Mouse (Mus musculus) neural tube, embryonic 13.5 days (tissue): Measurements from ENCODE around the gene Ocrl. TPM values are rescaled to one million over a fixed set of nuclear protein-coding genes. Genes with fewer than 3 reads are reported as not detected.

Experiments used
- ATAC-seq: fragments of 200-750 bp; cut with Nextera tagmentation; 2 replicates; pipeline ENCODE4 v1.8.0; 2017; ENCODE audit warnings: low read depth, mild to moderate bottlenecking, moderate TSS enrichment, moderate library complexity
- H3K27ac ChIP-seq: fragments of 300-500 bp; sonication (generic); replicated peaks from 2 replicates; pipeline ENCODE4 v1.5.1; 2015; ENCODE audit warnings: moderate library complexity, mild to moderate bottlenecking, inconsistent platforms
- H3K27me3 ChIP-seq: fragments of 300-500 bp; sonication (generic); 2 replicates; pipeline ENCODE4 v1.6.1; 2015; ENCODE audit warnings: mild to moderate bottlenecking, inconsistent platforms
- H3K36me3 ChIP-seq: fragments of 300-500 bp; sonication (generic); 2 replicates; pipeline ENCODE4 v1.6.1; 2015; ENCODE audit warnings: mild to moderate bottlenecking, inconsistent platforms
- H3K4me1 ChIP-seq: fragments of 300-500 bp; sonication (generic); replicated peaks from 2 replicates; pipeline ENCODE4 v1.6.1; 2015; ENCODE audit warnings: inconsistent platforms
- H3K4me2 ChIP-seq: fragments of 300-500 bp; sonication (generic); 2 replicates; pipeline ENCODE4 v1.6.1; 2015; ENCODE audit warnings: inconsistent platforms, mild to moderate bottlenecking, moderate library complexity
- H3K4me3 ChIP-seq: fragments of 300-500 bp; sonication (generic); 2 replicates; pipeline ENCODE4 v1.5.1; 2015; ENCODE audit warnings: mild to moderate bottlenecking, inconsistent platforms
- H3K9ac ChIP-seq: fragments of 300-500 bp; sonication (generic); 2 replicates; pipeline ENCODE4 v1.6.1; 2015; ENCODE audit warnings: moderate library complexity, mild to moderate bottlenecking, inconsistent platforms
- H3K9me3 ChIP-seq: fragments of 300-500 bp; sonication (generic); 2 replicates; pipeline ENCODE4 v1.6.1; 2016; ENCODE audit warnings: inconsistent platforms
- WGBS: fragments of 180-500 bp; shearing (Covaris S2); methylation state at CpG from one replicate; pipeline ENCODE4 v1.1.7; 2015; 5-methylcytosine and 5-hydroxymethylcytosine counted together
- polyA plus RNA-seq: library from polyadenylated mRNA; unstranded; fragments of >200 nt; fragmentation: Nextera tagmentation; extraction: Ambion mirVana; gene quantifications from 2 replicates; pipeline ENCODE4 v1.2.1, GENCODE M21; 2015

Gene Ocrl
- polyA plus RNA-seq, result 26.5 and 27.0 TPM in 2 replicates

- 9% methylated on average over 18 of the region's 35 CpGs for WGBS
- peaks cover 11% of the 10 kb centered on the region for H3K4me1 ChIP-seq
- no peaks in the 10 kb centered on the region for H3K27me3 ChIP-seq
- H3K9ac ChIP-seq, result peak within 1 kb of the TSS; percentile 86
- H3K27ac ChIP-seq, result peak within 1 kb of the TSS; percentile 83
- peak; percentile 95 for ATAC-seq
- H3K36me3 ChIP-seq, result no peaks in the 10 kb centered on the region
- H3K4me2 ChIP-seq, result peak within 1 kb of the TSS; percentile 62
- H3K4me3 ChIP-seq, result peak within 1 kb of the TSS; percentile 63
- H3K9me3 ChIP-seq, result no peaks in the 10 kb centered on the region
These were observed at the start of gene Ocrl for GRCm38 (mm10) chrX:47912306-47912792. Ocrl (plus strand) TSS chrX:47912387.

- H3K9ac ChIP-seq, result no peak overlapping the region
- 29% methylated on average over 2 of the region's 2 CpGs for WGBS
These were observed 32.1 kb upstream of the Ocrl start for GRCm38 (mm10) chrX:47880052-47880451.

GRCm38 (mm10) chrX:47882813-47883212, 29.4 kb upstream of the Ocrl start:
- Histone ChIP-seq H3K36me3 (peaks cover 5% of the 10 kb centered on the region), H3K9me3 (no peaks in the 10 kb centered on the region), H3K4me2 (no peak overlapping the region), H3K4me3 (no peak overlapping the region), H3K27me3 (no peaks in the 10 kb centered on the region), H3K9ac (no peak overlapping the region), H3K27ac (no peak overlapping the region), H3K4me1 (no peaks in the 10 kb centered on the region)
- no peak for ATAC-seq
- WGBS, result 79% methylated on average over 6 of the region's 6 CpGs

More at GRCm38 (mm10) chrX:47880052-47880451, 32.1 kb upstream of the Ocrl start:
- H3K9me3 ChIP-seq, result no peaks in the 10 kb centered on the region
- H3K27ac ChIP-seq, result no peak overlapping the region
- no peak overlapping the region for H3K4me3 ChIP-seq
- H3K4me1 ChIP-seq, result no peaks in the 10 kb centered on the region
- ATAC-seq, result no peak
- no peaks in the 10 kb centered on the region for H3K27me3 ChIP-seq
- H3K36me3 ChIP-seq, result peaks cover 5% of the 10 kb centered on the region
- H3K4me2 ChIP-seq, result no peak overlapping the region

GRCm38 (mm10) chrX:47887401-47887800, 24.8 kb upstream of the Ocrl start:
- ATAC-seq, result no peak
- 73% methylated on average over 2 of the region's 2 CpGs for WGBS

GRCm38 (mm10) chrX:47891243-47891906, 20.8 kb upstream of the Ocrl start:
- Histone ChIP-seq H3K9me3 (no peaks in the 10 kb centered on the region), H3K36me3 (no peaks in the 10 kb centered on the region), H3K27ac (peak overlapping the region; percentile 86), H3K4me1 (no peaks in the 10 kb centered on the region), H3K27me3 (no peaks in the 10 kb centered on the region), H3K4me2 (peak overlapping the region; percentile 58), H3K4me3 (peak overlapping the region; percentile 61), H3K9ac (peak overlapping the region; percentile 83)
- 26% methylated on average over 11 of the region's 12 CpGs for WGBS
- ATAC-seq, result peak; percentile 26; the same call in 1 of the 2 replicates

More at GRCm38 (mm10) chrX:47887401-47887800, 24.8 kb upstream of the Ocrl start:
- Histone ChIP-seq H3K4me1 (no peaks in the 10 kb centered on the region), H3K27ac (no peak overlapping the region), H3K27me3 (no peaks in the 10 kb centered on the region), H3K9ac (no peak overlapping the region), H3K36me3 (peaks cover 5% of the 10 kb centered on the region), H3K4me3 (no peak overlapping the region), H3K4me2 (no peak overlapping the region), H3K9me3 (no peaks in the 10 kb centered on the region)

GRCm38 (mm10) chrX:47891907-47892430, 20.2 kb upstream of the Ocrl start:
- H3K36me3 ChIP-seq, result no peaks in the 10 kb centered on the region
- ATAC-seq, result peak; percentile 91
- H3K4me3 ChIP-seq, result peak overlapping the region; percentile 61
- 23% methylated on average over 19 of the region's 36 CpGs for WGBS
- no peaks in the 10 kb centered on the region for H3K27me3 ChIP-seq
- H3K9me3 ChIP-seq, result no peaks in the 10 kb centered on the region
- H3K27ac ChIP-seq, result peak overlapping the region; percentile 86
- H3K9ac ChIP-seq, result peak overlapping the region; percentile 83
- peak overlapping the region; percentile 58 for H3K4me2 ChIP-seq
- no peaks in the 10 kb centered on the region for H3K4me1 ChIP-seq

GRCm38 (mm10) chrX:47892431-47893024, 19.7 kb upstream of the Ocrl start, which contains the start of gene Smarca1:
Smarca1 (minus strand) TSS chrX:47892974.
- ATAC-seq, result peak; percentile 83
- H3K27ac ChIP-seq, result peak within 1 kb of the TSS; percentile 86
- no peaks in the 10 kb centered on the region for H3K9me3 ChIP-seq
- H3K9ac ChIP-seq, result peak within 1 kb of the TSS; percentile 83
- peak within 1 kb of the TSS; percentile 61 for H3K4me3 ChIP-seq
- H3K27me3 ChIP-seq, result no peaks in the 10 kb centered on the region
- no peaks in the 10 kb centered on the region for H3K36me3 ChIP-seq
- peak within 1 kb of the TSS; percentile 58 for H3K4me2 ChIP-seq
- no peaks in the 10 kb centered on the region for H3K4me1 ChIP-seq
- 29% methylated on average over 13 of the region's 17 CpGs for WGBS

- 0 out of 2 replicates have a peak, but pooled peaks have one; percentile 22 for ATAC-seq
These were observed 836 bp downstream of the Ocrl start for GRCm38 (mm10) chrX:47912904-47913542.

GRCm38 (mm10) chrX:47913543-47913938, 1.4 kb downstream of the Ocrl start:
- Histone ChIP-seq H3K27me3 (no peaks in the 10 kb centered on the region), H3K4me3 (no peak overlapping the region), H3K27ac (no peak overlapping the region), H3K9me3 (no peaks in the 10 kb centered on the region), H3K9ac (no peak overlapping the region), H3K4me2 (peak overlapping the region; percentile 62), H3K4me1 (peaks cover 11% of the 10 kb centered on the region), H3K36me3 (no peaks in the 10 kb centered on the region)
- WGBS, result 74% methylated on average over 7 of the region's 7 CpGs
- ATAC-seq, result no peak

More at GRCm38 (mm10) chrX:47912904-47913542, 836 bp downstream of the Ocrl start:
- H3K36me3 ChIP-seq, result no peaks in the 10 kb centered on the region
- no peak overlapping the region for H3K27ac ChIP-seq
- H3K9me3 ChIP-seq, result no peaks in the 10 kb centered on the region
- H3K4me2 ChIP-seq, result peak overlapping the region; percentile 62
- 18% methylated on average over 8 of the region's 8 CpGs for WGBS
- peak overlapping the region; percentile 63 for H3K4me3 ChIP-seq
- H3K4me1 ChIP-seq, result peaks cover 11% of the 10 kb centered on the region
- no peaks in the 10 kb centered on the region for H3K27me3 ChIP-seq
- peak overlapping the region; percentile 86 for H3K9ac ChIP-seq

GRCm38 (mm10) chrX:47916831-47917230, 4.6 kb downstream of the Ocrl start:
- H3K9me3 ChIP-seq, result no peaks in the 10 kb centered on the region
- WGBS, result 77% methylated on average over 1 of the region's 1 CpGs
- 0 out of 2 replicates have a peak, but pooled peaks cover 3% of the 10 kb centered on the region for H3K36me3 ChIP-seq
- no peak overlapping the region for H3K9ac ChIP-seq
- H3K27ac ChIP-seq, result no peak overlapping the region
- H3K4me1 ChIP-seq, result peaks cover 11% of the 10 kb centered on the region
- no peak overlapping the region for H3K4me2 ChIP-seq
- H3K27me3 ChIP-seq, result no peaks in the 10 kb centered on the region
- no peak overlapping the region for H3K4me3 ChIP-seq
- no peak for ATAC-seq

GRCm38 (mm10) chrX:47920541-47920940, 8.4 kb downstream of the Ocrl start:
- H3K4me2 ChIP-seq, result no peak overlapping the region
- ATAC-seq, result no peak

GRCm38 (mm10) chrX:47927981-47928380, 15.8 kb downstream of the Ocrl start:
- Histone ChIP-seq H3K9ac (no peak overlapping the region), H3K27me3 (no peaks in the 10 kb centered on the region), H3K9me3 (no peaks in the 10 kb centered on the region), H3K4me3 (no peak overlapping the region), H3K36me3 (peaks cover 23% of the 10 kb centered on the region), H3K27ac (no peak overlapping the region), H3K4me1 (no peaks in the 10 kb centered on the region), H3K4me2 (no peak overlapping the region)
- no peak for ATAC-seq
- 57% methylated on average over 3 of the region's 3 CpGs for WGBS

More at GRCm38 (mm10) chrX:47920541-47920940, 8.4 kb downstream of the Ocrl start:
- no peak overlapping the region for H3K4me3 ChIP-seq
- no peaks in the 10 kb centered on the region for H3K9me3 ChIP-seq
- no peaks in the 10 kb centered on the region for H3K4me1 ChIP-seq
- 87% methylated on average over 5 of the region's 5 CpGs for WGBS
- 0 out of 2 replicates have a peak, but pooled peaks cover 5% of the 10 kb centered on the region for H3K36me3 ChIP-seq
- H3K9ac ChIP-seq, result no peak overlapping the region
- H3K27me3 ChIP-seq, result no peaks in the 10 kb centered on the region
- no peak overlapping the region for H3K27ac ChIP-seq
